Mouse (Mus musculus) neural tube, embryonic 11.5 days (tissue): Measurements from ENCODE around the gene Stab1. TPM values are rescaled to one million over a fixed set of nuclear protein-coding genes. Genes with fewer than 3 reads are reported as not detected.

Source experiments
- ATAC-seq: fragments of 200-750 bp; cut with Nextera tagmentation; 2 replicates; pipeline ENCODE4 v1.8.0; 2017; ENCODE audit warnings: moderate number of reproducible peaks, mild to moderate bottlenecking, moderate TSS enrichment, moderate library complexity; ENCODE audit not compliant: insufficient read depth, low FRiP score, low TSS enrichment
- DNase-seq: peaks from one replicate; pipeline ENCODE4 v3.0.0-alpha.2; 2015; ENCODE audit warnings: low spot score
- H3K27ac ChIP-seq: fragments of 300-500 bp; sonication (generic); 2 replicates; pipeline ENCODE4 v1.5.1; 2014; ENCODE audit warnings: low read depth, mild to moderate bottlenecking, low read length
- H3K27me3 ChIP-seq: fragments of 300-500 bp; sonication (generic); 2 replicates; pipeline ENCODE4 v1.6.1; 2014; ENCODE audit warnings: mild to moderate bottlenecking, low read length, mixed read lengths; ENCODE audit not compliant: control insufficient read depth, insufficient read depth
- H3K36me3 ChIP-seq: fragments of 300-500 bp; sonication (generic); 2 replicates; pipeline ENCODE4 v1.6.1; 2014; ENCODE audit warnings: mild to moderate bottlenecking, low read length, moderate library complexity, mixed read lengths; ENCODE audit not compliant: control insufficient read depth, insufficient read depth
- H3K4me1 ChIP-seq: fragments of 300-500 bp; sonication (generic); 2 replicates; pipeline ENCODE4 v1.6.1; 2014; ENCODE audit warnings: low read length, mixed read lengths; ENCODE audit not compliant: control insufficient read depth, insufficient read depth
- H3K4me2 ChIP-seq: fragments of 300-500 bp; sonication (generic); 2 replicates; pipeline ENCODE4 v1.6.1; 2014; ENCODE audit warnings: low read depth, mild to moderate bottlenecking, moderate library complexity
- H3K4me3 ChIP-seq: fragments of 300-500 bp; sonication (generic); 2 replicates; pipeline ENCODE4 v1.5.1; 2014; ENCODE audit warnings: low read depth, low read length
- H3K9ac ChIP-seq: fragments of 300-500 bp; sonication (generic); 2 replicates; pipeline ENCODE4 v1.6.1; 2014; ENCODE audit warnings: mild to moderate bottlenecking, low read length
- H3K9me3 ChIP-seq: fragments of 300-500 bp; sonication (generic); 2 replicates; pipeline ENCODE4 v1.6.1; 2016; ENCODE audit warnings: low read length; ENCODE audit not compliant: control insufficient read depth
- WGBS: fragments of 180-500 bp; shearing (Covaris S2); extraction: QIAGEN DNeasy Blood & Tissue Kit; methylation state at CpG from one replicate; pipeline ENCODE4 v1.1.7; 2014; 5-methylcytosine and 5-hydroxymethylcytosine counted together
- polyA plus RNA-seq: library from polyadenylated mRNA; unstranded; fragments of >200 nt; fragmentation: Nextera tagmentation; extraction: Ambion mirVana; gene quantifications from 2 replicates; pipeline ENCODE4 v1.2.1, GENCODE M21; 2014

Gene Stab1
- polyA plus RNA-seq, 1 experiment from 2014 or later = 18.7 TPM

DNA sequence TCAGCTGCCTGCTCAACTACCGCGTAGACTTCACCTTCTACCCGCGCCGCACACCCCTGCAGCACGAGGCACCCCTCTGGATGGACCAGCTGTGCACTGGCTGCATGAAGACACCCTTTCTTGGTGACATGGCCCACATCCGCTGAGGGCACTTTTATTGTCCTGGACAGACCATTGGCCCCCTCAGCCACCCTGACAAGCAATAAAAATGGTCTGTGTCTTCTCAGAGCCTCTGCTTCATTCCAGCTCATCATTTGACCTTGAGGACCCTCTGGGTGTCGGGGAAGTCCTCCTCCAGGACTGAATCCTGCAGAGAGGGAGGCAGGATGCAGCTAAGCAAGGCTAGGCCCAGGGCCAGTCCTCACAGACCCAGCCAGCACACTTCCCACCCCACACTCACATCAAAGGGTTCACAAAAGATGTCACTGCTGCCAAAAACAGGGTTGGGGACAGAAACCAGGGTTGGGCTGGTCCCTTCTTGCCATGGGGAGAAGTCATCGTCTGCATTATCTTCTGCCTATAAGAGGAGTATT is 29.5 kb downstream of the Stab1 start:
- H3K27me3 ChIP-seq = no peaks in the 10 kb centered on the region
- WGBS = 95% methylated on average over 9 of the region's 9 CpGs
- H3K4me1 ChIP-seq = no peaks in the 10 kb centered on the region
- ATAC-seq (no peak), DNase-seq (no peak)
- no peak overlapping the region for H3K4me2 ChIP-seq
- H3K27ac ChIP-seq = no peak overlapping the region
- peaks cover 58% of the 10 kb centered on the region for H3K36me3 ChIP-seq
- H3K4me3 ChIP-seq = no peak overlapping the region
- no peak overlapping the region for H3K9ac ChIP-seq
- no peaks in the 10 kb centered on the region for H3K9me3 ChIP-seq

DNA sequence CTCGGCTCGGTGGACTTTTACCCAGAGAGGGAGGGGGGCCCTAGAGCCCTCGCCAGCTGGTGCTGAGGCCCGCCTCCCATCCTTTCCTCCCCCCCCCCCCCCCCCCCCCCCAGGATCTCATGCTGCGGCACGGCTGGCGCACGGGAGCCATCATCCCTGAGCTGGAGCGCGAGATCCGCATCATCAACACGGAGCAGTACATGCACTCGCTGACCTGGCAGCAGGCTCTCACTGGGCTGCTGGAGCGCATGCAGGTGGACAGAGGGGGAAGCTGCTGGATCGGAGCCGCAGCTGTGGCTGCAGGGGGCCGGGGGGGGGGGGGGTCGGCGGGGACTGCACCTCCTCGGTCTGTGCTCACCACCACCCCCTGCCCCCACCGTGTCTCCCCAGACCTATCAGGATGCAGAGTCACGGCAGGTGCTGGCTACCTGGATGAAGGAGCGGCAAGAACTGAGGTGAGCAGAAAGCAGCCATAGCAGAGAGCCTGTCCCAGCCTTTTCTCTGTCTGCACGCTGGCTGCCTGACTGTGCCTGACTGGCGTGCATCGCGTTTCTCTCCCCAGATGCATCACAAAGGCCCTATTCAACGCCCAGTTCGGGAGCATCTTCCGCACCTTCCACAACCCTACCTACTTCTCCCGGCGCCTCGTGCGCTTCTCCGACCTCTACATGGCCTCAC is 30.1 kb downstream of the Stab1 start:
- H3K36me3 ChIP-seq = peaks cover 58% of the 10 kb centered on the region
- no peak for DNase-seq
- no peak overlapping the region for H3K27ac ChIP-seq

DNA sequence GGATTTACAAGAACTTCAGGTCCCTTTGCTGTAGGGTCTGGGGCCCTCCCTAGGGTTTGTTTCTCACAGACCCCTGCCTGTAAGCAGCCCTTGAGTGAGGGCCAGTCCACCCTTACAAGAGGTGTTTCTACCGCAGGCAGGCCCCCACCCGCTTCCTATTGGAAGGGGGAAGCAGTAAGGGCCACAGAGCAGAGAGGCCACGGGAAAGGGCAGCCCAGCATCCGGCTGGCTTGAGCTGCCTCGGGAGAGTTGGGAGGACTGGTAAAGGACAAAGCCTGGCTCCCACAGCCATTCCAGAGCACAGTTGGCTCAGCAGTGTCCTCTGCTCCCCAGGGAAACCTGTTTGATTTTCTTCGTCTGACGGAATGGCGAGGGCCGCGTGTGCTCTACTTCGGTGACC is 30.6 kb downstream of the Stab1 start:
- DNase-seq (no peak), ATAC-seq (no peak)
- Histone ChIP-seq H3K4me3 (no peak overlapping the region), H3K4me1 (peaks cover 3% of the 10 kb centered on the region; the same call in 1 of the 2 replicates), H3K9me3 (no peaks in the 10 kb centered on the region), H3K27ac (no peak overlapping the region), H3K4me2 (no peak overlapping the region), H3K36me3 (peaks cover 58% of the 10 kb centered on the region), H3K27me3 (no peaks in the 10 kb centered on the region), H3K9ac (no peak overlapping the region)
- 91% methylated on average over 11 of the region's 11 CpGs for WGBS

More for the DNA sequence above, 30.1 kb downstream of the Stab1 start:
- Histone ChIP-seq H3K4me2 (no peak overlapping the region), H3K27me3 (no peaks in the 10 kb centered on the region), H3K4me3 (no peak overlapping the region), H3K4me1 (peaks cover under 1% of the 10 kb centered on the region; the same call in 1 of the 2 replicates), H3K9me3 (no peaks in the 10 kb centered on the region), H3K9ac (no peak overlapping the region)
- WGBS = 86% methylated on average over 30 of the region's 35 CpGs
- ATAC-seq = no peak

DNA sequence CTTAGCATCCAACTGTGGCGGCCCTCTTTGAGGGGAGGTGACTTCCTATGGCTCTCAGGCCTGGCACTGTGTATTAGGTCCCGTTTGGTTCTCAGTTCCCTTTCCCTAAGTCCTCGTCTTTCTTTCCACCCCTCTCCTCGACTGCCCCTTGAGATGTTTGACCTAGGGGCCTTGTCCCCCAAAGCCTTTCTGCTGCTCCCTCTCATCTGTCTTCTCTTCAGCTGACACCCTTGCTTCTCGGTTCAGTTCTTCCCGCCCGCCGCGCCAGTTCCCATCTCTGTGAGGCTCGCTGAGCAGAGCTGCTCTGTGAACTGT is 31.2 kb downstream of the Stab1 start:
- H3K9me3 ChIP-seq = no peaks in the 10 kb centered on the region
- DNase-seq (no peak), ATAC-seq (no peak)
- H3K27ac ChIP-seq = no peak overlapping the region
- no peak overlapping the region for H3K4me2 ChIP-seq
- H3K9ac ChIP-seq = no peak overlapping the region
- peaks cover 8% of the 10 kb centered on the region for H3K4me1 ChIP-seq
- H3K4me3 ChIP-seq = no peak overlapping the region
- no peaks in the 10 kb centered on the region for H3K27me3 ChIP-seq
- H3K36me3 ChIP-seq = peaks cover 58% of the 10 kb centered on the region
- 89% methylated on average over 10 of the region's 10 CpGs for WGBS

DNA sequence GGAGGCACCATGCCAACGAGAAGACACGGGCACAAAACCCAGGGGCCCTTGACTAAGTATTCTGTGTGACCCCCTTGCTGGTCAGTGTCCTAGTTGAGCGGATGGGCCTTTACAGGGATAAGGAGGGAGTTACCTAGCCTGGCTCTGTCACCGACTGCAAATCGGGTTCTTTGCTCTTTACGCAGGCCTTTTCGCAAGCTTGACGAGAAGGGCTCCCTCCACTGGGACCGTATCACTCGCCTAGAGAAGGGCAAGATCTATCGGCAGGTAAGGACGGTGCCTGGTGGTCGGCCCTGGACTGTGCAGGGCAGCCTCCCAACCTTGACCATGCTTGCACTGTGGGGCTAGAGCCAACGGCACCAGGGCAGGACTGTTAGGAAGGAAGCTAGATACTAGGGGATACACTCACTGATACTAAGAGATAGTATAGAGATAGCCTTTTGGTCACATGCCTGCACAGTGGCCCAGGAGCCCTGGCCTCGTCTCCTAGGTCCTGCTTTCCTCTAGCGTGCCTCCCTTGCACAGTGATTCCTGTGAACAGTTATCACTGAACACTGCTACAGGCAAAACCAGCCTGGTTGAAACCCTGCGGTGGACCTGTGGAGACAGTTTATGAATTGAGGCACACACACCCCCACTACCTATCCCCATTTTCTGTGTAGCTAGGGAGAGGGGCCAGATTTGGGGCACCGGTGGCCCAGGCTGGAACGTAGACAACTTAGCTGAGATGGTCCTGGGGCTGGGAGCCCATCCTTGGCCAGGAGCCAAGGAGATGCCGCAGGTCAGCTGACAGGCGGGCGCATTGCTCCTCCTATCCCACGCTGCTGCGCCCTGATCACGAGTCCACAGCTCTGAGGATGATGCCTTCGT is 31.8 kb downstream of the Stab1 start:
- ATAC-seq (no peak), DNase-seq (no peak)
- Histone ChIP-seq H3K4me2 (no peak overlapping the region), H3K9me3 (no peaks in the 10 kb centered on the region), H3K9ac (no peak overlapping the region), H3K27ac (no peak overlapping the region), H3K36me3 (peaks cover 55% of the 10 kb centered on the region), H3K27me3 (no peaks in the 10 kb centered on the region), H3K4me1 (peaks cover 13% of the 10 kb centered on the region), H3K4me3 (no peak overlapping the region)
- 96% methylated on average over 26 of the region's 26 CpGs for WGBS

DNA sequence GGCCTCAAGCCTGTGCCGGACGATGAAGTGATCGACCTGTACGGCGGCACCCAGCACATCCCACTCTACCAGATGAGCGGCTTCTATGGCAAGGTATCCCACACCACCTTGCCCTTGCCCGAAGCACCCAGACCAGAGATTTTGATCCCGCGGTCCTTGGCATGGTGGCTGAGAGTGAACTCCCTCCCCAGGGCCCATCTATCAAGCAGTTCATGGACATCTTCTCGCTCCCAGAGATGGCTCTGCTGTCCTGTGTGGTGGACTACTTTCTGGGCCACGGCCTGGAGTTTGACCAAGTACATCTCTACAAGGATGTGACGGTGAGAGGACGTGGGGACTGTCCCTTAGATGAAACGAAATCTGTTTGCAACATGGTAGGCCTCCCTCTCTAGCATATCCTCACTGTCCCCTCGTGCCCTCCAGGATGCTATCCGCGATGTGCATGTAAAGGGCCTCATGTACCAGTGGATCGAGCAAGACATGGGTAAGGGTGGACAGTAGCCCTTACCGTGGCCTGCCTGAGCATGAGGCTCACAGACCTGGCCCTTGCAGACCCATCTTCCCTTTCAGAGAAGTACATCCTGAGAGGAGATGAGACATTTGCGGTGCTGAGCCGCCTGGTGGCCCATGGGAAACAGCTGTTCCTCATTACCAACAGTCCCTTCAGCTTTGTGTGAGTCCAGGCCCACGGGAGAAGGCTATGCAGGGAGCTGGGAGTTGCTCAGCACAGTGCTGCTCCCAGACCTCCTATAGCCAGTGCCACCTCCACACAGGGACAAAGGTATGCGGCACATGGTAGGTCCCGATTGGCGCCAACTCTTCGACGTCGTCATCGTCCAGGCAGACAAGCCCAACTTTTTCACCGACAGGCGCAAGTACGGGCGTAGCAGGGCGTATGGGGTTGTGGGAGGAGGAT is 32.7 kb downstream of the Stab1 start:
- no peak overlapping the region for H3K4me3 ChIP-seq
- H3K9ac ChIP-seq = no peak overlapping the region
- DNase-seq (no peak), ATAC-seq (no peak)
- H3K27ac ChIP-seq = no peak overlapping the region
- no peak overlapping the region for H3K4me2 ChIP-seq
- H3K27me3 ChIP-seq = no peaks in the 10 kb centered on the region
- H3K9me3 ChIP-seq = no peaks in the 10 kb centered on the region
- peaks cover 51% of the 10 kb centered on the region for H3K36me3 ChIP-seq
- H3K4me1 ChIP-seq = peaks cover 13% of the 10 kb centered on the region
- WGBS = 95% methylated on average over 34 of the region's 34 CpGs

DNA sequence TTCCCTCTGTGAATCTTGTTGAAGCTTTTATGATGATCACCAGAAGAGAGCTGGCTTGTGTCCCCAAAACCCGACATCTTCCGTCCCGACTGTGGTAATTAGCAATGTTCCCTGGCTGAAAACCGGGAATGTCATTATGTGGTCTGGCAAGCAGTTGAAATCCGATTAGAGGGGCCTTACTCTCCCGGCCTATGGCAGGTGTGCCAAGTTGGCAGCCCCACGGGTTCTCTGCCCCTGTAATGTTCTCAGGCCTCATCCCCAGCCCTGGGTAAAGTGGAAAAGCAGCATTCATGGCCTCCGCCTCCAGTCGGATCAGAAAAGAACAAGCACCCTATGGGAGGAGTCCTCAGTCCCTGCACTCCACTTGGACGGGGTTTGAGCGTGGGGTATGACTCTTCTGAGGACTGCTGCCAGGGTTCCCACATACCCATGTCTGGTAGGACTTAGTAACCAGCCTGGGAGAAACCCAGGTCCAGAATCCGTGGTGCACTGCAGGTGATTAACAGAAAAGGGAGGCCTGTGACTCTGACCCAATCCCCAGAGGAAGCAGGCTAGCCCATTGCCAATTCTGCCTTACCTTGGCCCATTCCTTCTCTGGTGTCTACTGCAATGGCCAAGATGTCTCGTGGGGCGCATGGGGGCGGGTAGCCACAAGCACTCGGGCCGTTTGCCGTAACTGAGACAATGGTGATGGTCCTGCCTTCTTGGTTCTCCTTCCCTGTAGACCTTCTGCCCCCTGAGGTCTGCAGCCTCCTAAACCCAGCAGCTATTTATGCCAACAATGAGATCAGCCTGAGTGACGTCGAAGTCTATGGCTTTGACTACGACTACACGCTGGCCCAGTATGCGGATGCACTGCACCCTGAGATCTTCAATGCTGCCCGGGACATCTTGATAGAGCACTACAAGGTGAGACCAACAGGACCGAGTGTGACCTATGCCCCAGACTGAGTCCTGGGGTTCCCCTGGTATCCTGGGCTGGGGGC is 34.1 kb downstream of the Stab1 start:
- Histone ChIP-seq H3K36me3 (peaks cover 41% of the 10 kb centered on the region), H3K27me3 (no peaks in the 10 kb centered on the region), H3K9me3 (no peaks in the 10 kb centered on the region), H3K27ac (no peak overlapping the region), H3K9ac (no peak overlapping the region), H3K4me2 (no peak overlapping the region), H3K4me1 (peaks cover 18% of the 10 kb centered on the region), H3K4me3 (no peak overlapping the region)
- ATAC-seq (no peak), DNase-seq (no peak)
- WGBS = 93% methylated on average over 25 of the region's 25 CpGs
